Mouse (Mus musculus): ENCODE measurements around the gene Ampd3.

Gene Ampd3

DNA sequence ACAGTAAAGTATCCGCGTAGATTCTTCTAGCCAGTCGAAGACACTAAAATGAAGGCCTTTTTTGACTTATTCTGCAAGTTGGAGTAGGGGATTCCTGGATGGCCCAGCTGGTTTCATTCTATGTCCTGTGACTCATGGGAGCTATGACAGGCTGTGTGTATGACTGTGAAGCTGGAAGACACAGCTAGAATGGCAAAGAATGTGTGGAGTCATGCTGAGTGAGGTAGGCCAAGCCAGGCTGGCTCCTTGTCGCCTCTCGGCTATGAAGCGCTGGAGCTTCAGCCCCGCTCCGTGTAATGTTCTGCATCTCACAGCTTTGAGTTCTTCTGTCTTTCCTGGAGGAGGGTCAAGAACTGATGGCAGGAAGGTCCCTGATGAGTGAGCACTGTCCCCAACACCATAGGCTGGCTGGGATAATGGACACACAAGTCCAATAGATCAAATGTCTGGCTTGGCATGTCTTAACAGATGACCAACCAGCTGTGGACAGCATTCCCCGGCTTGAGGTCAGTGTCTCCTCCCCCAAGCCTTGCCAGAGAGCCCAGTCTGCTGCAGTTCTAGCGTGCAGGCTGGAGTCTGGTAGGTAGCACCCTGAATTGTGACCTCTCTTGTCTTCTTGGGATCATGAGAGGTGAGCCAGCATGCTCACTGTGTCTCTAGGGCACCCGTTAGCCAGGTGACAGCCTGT lies 29.9 kb downstream of the Ampd3 start:
- no peak for DNase-seq (ENCODE audit: low read depth)

DNA sequence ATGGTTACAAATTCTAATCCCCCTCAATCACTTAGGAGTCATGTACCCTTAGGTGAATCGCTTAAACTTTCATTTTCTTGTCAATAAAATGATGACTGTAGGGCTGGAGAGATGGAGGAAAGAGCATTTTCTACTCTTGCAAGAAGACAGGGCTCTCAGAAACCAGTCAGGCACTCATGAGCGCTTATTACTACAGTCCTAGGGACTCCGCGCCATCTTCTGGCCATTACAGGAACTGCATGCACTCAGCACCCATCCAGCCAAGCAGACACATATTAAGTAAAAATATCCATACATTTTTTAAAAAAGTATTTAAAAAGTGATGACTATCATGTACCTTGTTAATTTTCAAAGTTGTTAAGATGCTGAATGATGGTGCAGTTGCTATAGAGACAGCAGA lies 33.0 kb downstream of the Ampd3 start:
- DNase-seq (ENCODE audit: low read depth): peak; percentile 70

DNA sequence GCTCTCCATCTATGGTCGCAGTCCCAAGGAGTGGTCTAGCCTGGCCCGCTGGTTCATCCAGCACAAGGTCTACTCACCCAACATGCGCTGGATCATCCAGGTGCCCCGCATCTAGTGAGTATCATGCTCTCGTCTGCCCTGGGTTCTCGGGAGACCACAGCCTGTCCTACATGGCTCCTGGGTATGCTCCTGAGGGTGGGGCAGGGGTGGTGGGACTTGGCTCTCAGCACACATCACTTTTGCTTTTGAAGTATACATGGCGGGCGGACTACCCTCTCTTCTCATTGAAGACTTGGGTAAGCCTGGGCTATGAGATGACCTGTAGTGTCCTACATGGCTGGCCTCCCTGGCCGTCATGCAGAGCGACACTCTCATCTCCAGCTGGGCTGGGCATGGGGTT lies 35.1 kb downstream of the Ampd3 start:
- no peak for DNase-seq (ENCODE audit: low read depth)

DNA sequence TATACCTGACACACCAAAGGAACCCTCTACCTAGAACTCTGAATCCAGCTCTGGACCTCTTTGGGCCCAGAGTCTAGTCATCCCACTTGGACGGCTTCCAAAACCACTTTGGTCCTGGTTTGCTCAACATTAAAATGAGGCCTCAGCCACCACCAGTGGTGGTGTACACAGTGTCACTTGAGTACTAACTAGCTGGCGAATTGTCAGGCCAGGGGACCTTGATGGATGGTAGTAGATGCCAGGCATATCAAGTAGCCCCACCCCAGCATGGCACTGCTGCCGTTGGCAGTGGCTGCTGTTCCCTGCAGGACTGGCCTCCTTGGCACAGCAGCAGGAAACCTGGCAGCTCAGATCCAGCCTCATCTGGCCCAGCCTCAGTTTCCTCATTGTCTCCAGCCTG lies 36.3 kb downstream of the Ampd3 start:
- no peak for DNase-seq (ENCODE audit: low read depth)

DNA sequence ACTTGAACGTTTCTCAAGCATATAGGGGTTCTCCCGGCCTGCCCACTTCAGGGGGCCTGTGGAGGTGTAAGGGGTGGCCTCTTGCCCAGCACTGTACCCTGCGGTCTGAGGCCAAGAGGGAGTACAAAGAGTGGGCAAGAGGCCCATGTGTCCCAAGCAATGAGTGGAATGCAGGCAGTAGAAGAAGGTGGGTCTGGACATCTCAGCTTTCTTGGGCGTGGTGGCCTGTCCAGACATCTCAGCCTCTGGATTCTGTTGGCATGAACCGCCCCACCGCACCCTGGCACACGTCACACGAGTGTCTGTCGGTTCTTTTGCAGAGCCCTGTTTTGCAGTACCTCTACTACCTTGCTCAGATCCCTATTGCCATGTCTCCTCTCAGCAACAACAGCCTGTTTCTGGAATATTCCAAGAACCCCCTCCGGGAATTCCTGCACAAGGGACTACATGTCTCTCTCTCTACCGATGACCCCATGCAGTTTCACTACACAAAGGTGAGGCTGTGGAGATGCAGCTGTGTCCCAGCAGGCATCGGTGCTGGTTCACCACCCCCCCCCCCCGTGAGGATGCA lies 39.5 kb downstream of the Ampd3 start:
- DNase-seq (ENCODE audit: low read depth): no peak

DNA sequence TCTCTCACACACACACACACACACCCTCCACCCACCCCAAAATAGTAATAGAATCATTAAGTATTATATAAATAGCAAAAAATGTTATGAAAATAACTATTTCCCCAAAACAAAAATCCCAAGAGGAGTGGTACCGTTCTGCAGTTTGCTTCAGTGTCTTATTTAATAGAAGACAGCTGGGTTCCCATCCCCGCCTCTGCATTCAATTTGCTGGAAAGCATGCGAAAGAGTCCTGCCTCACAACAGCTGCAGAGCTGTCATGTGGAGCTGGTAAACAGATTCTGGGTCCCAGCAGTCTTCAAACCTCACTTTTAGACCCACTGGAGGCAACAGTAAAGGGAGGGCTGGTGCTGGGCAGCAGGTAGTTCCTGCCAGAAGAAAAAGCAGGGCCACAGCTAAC lies 41.0 kb downstream of the Ampd3 start:
- DNase-seq (ENCODE audit: low read depth): no peak

DNA sequence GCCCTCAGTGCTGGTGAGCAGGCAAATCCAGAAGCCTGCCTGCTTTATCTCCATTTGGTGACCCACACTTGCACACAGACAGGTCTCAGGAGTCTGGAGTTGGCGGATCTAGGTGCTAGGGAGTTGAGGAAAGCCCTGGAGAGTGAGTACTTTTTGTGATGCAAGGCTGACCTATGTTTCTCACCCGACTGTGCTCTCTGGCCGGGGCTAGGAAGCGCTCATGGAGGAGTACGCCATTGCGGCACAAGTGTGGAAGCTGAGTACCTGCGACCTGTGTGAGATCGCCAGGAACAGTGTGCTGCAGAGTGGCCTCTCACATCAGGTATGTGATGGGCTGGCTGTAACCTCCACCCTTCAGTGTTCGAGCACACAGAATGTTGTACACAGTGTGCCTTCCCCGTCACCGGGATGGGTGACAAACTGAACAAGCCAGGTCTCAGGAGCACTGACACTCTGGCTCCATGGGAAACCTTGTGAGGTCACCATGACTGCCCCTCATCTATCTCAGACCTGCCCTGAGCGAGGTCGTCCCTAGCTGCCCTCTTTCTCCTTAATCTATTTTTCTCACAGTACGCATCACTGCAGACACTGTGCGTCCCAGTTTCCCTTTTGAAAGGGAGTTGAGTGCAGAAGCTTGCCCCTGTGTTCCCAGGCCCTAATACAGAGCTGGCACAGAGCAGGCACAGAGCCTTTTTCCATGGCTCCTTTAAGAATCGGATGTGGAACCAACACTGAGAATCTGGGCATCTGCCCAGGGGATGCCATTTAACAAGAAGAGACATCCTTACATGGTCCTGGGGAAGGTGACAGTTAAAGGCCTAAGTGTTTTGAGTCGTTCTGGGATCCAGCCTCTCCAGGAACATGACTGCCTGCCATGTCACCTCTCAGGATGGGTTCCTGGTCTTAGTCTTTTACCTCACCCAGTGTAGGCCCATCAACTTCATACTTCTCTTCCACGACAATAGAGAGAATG lies 41.9 kb downstream of the Ampd3 start:
- DNase-seq (ENCODE audit: low read depth): no peak

DNA sequence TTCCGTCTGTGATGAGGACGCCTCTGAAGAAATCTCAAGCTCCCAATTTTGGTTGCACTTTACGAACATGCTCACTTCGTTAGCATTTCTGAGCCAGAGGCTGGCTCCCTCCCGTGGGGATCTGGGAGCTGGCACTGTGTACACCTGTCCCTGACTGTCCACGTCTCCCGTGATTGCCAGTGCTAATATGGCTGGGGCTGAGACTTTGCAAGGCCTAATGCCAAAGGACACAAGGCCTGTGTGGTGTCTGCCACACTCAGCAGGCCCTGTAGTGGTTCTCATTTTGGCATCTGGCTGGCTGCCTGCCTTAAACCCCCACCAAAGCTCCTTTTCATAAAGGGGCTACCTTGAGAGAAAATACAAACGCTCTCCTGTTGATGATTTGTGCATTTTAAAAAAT lies 43.0 kb downstream of the Ampd3 start:
- DNase-seq (ENCODE audit: low read depth): no peak

DNA sequence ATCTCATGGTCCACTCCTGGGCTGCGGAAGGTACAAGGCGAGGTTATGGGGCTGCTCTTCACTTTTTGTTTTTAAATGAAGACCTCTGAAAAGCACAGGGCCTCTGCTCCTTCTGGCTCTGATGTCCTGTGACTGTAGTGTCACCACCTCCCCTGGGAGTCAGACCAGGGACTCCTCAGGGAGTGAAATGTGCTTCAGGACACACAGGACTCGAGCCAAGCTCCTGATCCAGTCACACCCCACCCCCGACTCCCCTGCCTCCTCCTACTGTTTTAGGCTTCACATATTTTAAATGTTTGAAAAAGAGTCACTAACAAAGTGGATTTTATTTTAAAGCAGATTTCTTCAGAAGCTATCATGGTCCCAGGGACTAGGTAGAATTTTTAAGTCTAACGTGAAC lies 43.5 kb downstream of the Ampd3 start:
- no peak for DNase-seq (ENCODE audit: low read depth)

DNA sequence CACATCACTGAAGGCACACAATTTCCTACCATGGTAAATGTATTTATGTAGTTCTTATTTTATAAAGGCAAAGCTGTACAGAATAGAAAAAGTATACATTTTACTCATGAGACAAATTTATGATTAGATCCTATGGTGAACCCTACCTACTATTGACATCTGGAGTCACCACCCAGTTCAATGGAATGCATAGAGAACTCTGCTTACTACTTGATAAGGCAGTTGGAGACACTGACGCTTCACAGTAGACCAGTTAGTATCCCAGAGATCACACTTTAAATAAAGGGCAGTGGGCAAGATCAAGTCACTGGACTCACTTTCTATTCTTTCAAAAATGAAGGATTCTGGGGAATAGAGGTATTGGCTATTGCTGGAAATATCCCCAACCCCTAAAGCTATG lies 46.0 kb downstream of the Ampd3 start:
- no peak for DNase-seq (ENCODE audit: low read depth)

DNA sequence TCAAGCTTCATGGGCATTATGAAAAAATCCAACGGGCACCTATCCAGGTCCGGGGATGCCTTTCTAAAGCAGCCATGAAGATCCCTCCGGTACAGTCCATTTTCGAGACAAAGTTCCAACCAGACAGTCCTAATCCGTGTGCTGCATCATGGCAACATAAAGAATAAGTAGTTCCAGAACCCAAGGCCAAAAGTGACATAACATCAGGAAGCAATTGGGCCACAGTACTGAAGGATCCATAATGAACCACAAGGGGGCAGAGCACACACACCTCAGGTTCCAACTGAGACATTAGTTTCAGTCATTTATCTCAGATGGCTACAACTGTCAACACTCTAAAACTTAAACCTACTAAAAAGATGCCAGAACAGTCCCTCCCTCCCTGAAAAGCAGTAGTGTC lies 48.0 kb downstream of the Ampd3 start:
- peak; percentile 72 for DNase-seq (ENCODE audit: low read depth)

DNA sequence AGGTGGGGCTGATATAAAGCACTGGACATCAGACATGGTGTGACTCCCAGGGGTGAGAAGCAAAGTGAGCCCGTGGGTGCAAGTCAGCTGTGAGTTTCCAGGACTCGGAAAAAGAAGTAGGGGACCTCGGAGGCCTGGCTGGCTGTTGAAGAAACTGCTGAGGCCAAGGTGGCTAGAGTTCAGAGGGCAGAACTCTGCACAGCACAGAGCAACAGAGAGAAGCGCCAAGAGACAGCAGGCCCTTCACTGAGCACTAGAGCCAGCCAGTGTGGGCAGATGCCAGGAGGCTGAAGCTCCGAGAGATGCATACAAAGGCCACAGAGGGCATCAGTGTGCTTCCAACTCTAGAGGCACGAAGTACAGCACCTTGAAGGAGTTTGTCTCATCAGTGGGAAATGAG lies 50.2 kb downstream of the Ampd3 start:
- no peak for DNase-seq (ENCODE audit: low read depth)

DNA sequence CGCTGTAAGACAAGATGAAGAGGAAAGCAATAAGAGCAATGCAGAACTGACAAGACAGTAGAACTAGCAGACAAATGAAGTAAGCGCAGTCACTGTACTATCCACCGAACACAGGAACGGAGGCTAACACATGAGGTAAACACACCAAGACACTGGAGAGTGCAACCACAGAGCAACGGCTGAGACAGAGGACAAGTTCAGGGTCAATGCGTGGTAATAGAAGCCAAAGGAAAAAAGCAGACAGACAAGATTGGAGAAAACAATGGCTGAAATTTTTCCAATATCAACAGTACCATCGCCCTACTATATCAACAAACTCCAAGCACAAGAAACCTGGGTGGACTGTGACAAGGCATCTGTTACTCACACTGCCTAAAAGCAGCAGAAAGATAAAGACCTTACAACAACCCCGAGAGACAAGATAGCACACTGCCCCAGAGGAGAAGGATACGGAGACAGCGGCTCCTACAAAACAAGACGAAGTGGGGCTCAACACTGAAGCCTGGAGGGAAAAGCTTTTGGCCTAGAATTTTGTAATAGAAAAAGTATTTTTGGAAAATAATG lies 50.9 kb downstream of the Ampd3 start:
- DNase-seq (ENCODE audit: low read depth): peak; percentile 63

DNA sequence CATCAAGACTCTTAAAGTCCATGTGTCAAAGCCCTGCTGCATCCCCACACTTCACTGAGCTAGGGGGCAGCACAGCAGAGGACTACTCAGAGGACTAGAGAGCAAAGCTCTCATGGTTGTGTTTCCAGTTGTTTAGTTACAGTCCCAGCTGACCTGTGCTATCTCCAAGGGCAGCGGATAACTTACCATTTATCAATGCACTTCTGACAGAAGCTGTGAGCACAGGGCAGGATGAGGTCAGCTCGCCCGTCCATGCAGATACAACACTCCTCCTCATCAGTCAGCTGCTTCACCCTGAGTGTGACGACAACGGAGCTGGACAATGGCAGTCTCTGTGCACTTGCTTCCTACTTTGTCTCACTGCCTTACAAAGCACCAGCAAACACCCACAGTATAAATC lies 53.1 kb downstream of the Ampd3 start:
- DNase-seq (ENCODE audit: low read depth): no peak

DNA sequence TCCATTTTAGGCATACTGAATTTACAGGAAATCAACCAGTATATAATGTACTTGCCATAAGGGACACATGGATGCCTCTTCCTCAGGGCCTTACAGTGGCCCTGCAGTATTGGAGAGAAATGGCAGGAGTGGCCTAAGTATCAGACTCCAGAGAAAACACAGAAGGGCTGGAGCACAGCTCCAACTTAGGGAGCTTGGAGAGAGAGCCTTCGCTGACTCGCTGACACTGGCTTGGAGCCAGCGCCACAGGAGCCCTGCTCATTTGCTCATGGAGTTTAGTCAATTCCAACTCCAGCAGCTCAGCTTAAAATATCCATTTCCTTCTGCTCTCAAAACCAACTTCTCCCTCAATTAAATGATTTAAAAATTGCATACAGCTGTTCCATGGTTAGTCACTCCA lies 53.6 kb downstream of the Ampd3 start:
- DNase-seq (ENCODE audit: low read depth): no peak

DNA sequence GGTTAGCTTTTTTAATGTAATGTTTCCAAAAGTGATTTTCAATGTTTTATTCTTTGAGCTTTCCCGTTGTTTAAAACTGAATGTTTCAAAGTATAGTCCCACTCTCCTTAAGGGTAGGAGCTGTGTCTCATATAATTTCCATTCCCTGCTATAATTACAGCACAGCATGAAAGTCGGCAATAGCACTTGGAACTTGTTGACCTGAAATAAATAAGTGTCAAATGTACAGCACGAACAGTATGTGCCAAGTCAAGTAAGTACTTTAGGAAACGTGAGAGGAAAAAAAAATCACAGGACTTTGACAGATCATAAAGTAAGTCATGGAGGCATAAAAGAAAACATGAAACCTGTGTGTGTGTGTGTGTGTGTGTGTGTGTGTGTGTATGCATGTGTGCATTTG lies 54.0 kb downstream of the Ampd3 start:
- no peak for DNase-seq (ENCODE audit: low read depth)

DNA sequence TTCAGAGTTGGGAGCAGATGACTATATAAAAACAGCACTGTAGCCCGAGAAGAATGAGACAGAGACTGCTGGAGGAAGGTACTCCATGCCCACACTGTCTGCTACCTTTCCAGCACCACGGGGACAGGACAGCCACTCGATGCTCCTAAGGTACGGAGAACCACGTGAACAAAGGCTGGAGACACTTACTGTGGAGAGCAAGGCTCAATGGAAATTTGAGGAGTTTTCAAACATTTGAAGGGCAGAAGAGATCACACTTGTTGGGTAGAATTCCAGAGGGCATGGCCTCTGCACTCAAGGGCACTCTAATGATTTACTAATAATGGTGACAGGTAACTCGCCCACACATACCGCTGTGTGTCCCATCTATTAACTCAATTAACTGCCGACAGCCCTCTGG lies 55.1 kb downstream of the Ampd3 start:
- DNase-seq (ENCODE audit: low read depth): no peak

DNA sequence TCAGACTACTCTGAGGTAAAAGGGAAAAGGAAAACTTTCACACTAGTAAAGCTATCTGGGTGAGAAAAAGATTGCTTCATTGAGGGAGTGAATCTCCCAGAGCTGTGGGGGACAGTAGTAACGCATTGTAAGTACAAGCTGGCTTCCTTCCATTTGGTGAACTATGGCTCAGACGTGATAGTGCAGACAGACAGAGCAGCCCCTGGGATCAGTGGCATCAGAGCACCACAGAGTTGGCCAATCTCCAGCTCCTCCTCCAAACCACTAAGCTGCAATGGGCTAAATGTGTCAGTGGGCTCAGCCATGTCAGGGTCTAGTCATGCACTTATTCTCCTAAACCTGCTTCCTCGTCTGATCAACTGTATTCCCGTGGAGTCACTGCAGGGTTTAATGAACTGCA lies 55.6 kb downstream of the Ampd3 start:
- DNase-seq (ENCODE audit: low read depth): no peak

DNA sequence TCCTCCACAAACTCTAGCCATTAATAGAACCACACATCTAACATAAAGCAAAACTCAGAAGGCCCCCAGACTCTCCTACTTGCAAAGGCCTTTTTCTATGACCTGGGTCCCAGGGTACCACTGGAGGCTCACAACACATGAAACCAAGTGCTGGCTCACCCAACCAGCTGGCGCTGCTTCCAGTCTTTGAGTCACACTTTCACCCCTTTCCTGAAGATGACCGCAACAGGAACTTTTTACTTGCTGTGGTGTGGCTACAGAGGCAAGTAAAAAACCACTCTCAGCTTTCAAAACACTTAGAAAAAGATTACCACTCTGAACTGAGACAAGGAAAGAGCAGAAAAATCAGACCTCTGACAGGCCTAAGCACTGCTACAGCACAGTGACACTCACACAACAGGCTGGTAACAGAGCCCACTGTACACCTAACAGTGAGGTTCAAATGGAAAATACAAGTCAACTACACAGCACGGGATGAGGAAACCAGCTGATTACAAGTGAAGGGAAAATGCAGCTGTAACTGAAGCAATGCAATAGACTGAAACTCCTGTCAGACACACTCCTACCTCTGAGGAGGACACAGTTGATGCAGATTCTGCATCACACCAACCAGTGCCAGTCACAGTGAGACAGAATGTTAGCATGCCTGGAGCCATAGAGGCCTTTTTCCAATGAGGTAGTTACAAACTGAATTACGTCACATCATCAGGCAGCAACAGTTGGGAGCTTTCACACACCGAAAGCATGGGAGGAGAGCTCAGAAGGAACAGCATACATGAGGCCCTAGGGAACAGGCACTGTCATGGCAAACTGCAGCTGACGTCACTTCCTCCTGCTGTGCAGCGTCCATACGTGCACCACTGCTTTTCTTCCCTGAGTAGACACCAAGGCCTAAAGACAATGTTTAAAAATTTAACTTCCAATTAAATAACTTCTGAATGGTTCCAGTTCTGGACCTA lies 56.3 kb downstream of the Ampd3 start:
- no peak for DNase-seq (ENCODE audit: low read depth)

DNA sequence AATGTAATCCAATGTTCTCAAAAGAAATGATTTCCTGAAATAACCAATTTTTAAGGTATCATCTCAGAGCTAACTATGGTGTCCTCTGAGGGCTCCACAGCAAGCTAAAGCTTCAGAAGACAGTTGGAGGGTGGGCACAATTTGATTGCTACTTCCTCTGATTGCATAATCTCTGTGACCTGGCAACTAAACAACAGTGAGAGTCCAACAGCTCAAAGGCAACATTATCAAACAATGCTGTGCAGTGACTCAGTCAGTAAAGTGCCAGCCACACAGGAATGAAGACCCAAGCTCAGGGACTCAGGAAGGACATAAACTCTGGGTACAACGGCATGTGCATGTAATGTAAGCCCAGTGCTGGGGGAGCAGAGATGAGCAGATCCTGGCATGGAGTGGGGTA lies 65.0 kb downstream of the Ampd3 start:
- no peak for DNase-seq (ENCODE audit: low read depth)

DNA sequence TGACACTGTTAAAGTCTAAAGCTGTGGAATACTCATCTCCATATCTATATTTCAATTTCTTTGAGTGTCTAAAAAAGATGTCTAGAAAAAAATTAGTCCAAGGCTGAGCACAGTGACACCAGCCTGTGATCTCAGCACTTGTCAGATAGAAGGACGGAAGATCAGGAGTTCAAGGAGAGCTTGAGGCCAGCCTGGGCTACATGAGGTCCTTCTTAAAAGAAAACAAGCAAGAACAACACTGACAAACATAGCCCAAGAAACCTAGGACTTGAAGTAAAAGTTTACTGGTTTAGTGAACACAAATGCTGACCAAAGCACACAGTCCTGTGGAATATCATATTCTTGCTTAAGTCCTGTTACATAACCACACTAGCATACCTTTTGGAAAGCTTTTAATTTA lies 66.0 kb downstream of the Ampd3 start:
- DNase-seq (ENCODE audit: low read depth): no peak

DNA sequence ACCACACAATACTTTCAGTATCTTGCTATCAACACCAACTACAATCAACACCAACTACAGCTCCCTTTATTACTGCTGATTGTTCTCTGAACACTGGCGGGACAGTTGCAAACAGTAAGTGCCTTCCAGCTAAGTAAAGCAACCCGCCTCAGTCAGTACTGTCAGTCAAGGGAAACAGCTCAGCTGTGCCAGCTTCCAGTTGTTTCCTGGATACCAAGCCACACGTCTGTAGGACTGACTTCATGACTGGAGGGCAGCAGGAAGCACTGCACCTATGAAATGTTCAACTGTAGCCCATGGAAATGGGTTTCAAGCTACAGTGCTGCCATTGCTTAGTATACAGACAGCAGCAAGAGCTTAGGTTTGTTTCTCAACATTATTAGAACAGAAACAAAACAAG lies 66.5 kb downstream of the Ampd3 start:
- no peak for DNase-seq (ENCODE audit: low read depth)

All from c-Kit-positive CD71-positive TER-119-negative erythroid progenitor cells, embryonic 14.5 days (primary cell).